Mouse (Mus musculus) kidney, adult 11 months (tissue): ENCODE results near the gene Gpx8.
"Not testable (repeated sequence)": the region's sequence is repeated elsewhere in the genome, so short reads cannot be mapped to it uniquely, and the experiment has no call there.

Experiments used
- DNase-seq: peaks from one replicate; pipeline ENCODE4 v3.0.0; 2022

The Gpx8 gene

DNA sequence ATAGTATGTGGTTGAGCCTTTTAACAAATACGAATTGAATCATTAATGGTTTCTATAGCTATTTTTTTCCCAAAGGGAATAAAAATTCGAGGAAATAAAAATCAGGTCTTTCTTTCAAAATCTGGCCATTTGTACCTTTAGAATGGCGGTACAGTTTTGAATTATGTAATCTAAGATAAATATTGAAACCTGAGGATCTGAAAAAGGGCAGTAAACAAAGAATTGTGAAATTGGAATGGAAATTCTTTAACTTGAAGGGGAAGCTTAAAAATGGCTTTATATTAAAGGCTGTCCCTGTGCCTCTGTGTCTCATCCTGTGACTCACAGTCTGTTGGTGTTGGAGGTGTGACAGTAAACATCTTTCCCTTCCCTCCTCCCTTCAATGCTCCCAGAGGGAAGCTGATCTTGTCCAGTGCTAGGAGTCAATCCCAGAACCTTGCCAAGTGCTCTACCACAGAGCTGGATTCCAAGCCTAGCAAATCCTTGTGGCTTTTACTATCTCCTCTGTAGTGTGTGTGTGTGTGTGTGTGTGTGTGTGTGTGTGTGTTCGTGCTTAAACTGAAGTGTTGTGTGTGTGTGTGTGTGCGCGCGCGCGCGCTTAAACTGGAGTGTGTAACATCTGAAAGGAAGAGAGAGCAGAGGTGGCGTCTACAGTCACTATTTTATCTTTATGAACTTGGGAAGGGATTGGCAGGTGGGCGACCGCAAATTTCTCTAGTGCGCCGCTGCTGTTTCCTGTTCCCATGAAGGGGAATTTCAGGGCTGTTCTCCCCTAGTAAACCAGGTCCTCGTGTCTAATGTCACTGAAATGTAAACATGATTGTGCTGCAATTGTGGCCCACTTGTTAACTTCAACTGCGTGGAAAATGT, 22.7 kb downstream of the Gpx8 start:
- DNase-seq: no peak

- no peak for DNase-seq
Observed at GRCm38 (mm10) chr13:113022467-113022866, 23.7 kb downstream of the Gpx8 start.

DNA sequence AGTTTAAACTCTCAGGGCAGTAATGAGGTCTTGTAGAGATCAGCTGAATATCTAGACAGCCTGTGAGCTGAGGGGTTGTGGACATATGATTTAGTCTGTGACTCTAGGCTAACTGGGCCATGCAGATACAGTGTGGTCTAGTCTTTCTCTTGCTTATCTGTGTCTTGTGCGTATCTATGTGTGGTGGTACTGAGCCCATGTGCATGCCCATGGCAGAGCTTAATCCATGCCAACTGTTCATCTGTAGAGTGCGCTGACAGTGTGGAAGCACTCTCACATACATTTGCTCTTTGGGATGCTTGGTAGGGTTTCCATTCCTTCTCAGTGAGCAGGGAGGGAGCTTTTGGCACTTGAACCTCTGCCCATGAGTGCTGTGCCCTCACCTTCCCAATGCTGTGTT, 24.7 kb downstream of the Gpx8 start:
- no peak for DNase-seq

DNA sequence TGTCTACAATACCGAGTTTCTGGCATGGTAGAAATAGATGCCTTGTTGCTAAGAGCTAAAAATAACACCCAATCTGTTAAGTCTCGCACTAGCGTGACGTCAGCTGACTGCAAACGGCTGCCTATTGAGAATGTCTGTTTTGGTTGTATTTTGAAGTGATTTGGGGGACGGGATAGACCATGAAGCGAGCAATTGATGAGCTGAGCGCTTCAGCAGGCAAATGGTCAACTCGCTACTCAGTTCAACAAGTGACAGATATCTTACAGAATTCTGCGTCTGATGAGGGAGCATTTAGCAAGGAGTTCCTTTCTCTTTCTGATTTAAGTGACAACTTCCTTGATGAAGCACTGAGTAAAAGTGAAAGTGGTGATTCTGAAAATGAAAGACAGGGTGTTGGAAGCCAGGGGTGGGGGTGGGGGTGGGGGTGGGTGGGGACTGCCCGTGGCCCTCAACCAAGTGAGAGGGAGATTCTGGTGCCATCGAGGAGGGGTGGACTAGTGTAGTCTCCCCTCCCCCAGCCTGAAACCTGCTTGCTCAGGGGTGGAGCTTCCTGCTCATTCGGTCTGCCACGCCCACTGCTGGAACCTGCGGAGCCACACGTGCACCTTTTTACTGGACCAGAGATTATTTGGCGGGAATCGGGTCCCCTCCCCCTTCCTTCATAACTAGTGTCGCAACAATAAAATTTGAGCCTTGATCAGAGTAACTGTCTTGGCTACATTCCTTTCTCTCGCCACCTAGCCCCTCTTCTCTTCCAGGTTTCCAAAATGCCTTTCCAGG, 32.8 kb downstream of the Gpx8 start:
- DNase-seq: not testable (repeated sequence)

DNA sequence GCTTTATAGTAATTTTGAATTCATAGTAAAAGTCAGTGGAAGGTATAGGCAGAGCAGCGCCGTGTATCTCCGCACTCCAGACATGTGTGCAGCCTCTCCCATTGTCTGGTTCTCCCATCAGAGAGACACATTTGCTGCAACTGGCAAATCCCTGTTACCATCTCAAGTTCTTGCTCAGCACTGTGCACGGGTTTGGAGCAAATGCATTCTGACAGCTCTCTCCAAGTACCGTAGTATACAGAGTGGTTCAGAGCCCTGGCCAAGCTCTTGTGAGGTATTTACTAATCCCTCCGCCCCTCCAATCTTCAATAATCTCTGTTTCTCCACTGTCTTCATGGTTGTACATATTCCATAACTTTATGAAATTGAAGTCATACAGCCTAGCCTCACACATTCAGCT, 33.5 kb downstream of the Gpx8 start:
- DNase-seq: no peak

GRCm38 (mm10) chr13:113000576-113001318, 45.5 kb downstream of the Gpx8 start:
- no peak for DNase-seq

DNA sequence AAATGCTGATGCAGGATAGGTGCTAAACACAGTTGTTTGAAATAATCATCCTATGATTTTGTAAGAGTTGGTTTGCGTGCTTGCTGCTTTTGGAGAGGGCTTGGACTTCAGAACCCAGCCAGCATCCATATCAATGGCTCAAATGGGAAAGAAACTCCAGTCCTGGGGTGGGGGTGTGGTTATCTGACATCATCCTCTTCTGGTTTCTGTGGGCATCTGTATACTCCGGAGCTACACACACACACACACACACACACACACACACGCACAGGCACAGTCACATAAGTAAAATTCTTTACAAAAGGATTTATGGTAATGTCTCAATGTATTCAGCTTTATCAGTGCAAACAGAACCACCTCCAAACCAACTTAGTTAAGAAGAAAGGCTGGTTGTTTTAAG, 46.1 kb downstream of the Gpx8 start:
- DNase-seq: no peak

DNA sequence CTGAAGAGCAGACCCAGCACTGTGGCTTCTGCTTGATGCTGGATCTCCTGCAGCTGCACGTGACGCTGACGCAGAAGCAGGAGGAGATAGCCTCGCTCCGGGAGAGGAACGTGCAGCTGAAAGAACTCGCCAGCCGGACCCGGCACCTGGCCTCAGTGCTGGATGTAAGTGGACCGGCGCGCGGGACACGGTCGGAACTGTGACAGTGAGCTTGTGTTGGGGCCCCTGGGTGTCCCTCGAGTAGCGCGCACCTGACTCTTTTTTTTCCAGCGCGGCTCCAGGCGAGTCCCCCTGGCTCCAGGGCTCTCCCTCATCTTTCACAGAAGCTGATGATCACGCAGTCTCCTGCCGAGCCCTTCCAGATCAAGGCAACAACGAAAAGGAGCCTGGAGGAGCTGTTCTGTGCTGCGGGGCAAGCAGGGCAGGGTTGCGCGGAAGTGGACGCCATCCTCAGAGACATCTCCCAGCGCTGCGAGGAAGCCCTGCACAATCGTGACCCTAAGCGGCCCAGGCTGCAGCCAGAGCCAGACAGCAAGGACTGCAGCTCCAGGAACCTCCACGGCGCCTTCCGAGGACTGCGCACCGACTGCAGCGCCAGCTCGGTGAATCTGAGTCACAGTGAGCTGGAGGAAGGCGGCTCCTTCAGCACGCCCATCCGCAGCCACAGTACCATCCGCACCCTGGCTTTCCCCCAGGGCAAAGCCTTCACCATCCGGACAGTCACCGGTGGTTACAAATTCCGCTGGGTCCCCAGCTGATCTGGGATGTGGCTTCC, 47.6 kb downstream of the Gpx8 start:
- no peak for DNase-seq

DNA sequence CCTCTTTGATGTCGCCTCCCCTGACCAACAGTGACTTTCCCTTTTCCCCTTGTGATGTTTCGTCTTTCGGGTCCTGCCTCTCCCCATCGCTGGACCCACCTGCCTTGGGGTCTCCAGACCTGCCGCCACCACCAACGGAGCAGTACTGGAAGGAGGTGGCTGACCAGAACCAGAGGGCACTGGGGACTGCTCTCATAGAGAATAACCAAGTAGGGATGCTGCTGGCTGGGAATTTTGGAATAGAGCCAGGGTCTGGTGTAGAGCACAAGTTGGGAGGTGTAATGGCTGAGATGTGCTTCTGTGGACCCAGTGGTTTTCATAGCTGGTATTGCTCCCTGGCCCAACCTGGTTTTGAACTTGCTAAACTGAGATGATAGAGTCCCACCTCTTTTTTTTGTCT, 48.8 kb downstream of the Gpx8 start:
- DNase-seq: no peak

- DNase-seq: no peak
Observed at GRCm38 (mm10) chr13:112996407-112996806, 49.8 kb downstream of the Gpx8 start.

DNA sequence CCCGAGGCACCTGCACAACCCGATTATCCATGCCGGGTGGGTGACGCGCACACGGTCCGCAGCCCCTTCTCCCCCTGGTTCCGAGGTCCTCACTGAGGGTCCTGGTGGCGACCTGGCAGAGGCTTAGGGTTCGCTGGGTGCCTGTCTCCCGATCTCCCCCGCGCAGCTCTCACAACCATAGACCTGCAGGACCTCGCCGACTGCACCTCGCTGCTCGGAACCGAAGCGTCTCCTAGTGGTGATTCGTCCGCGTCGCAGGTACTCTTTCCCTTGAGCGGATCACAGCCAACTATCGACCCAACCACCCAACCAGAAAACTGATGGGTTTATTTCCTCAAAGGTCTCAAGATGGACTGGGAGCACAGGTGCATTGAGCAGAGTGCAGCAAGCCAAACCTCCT, 52.0 kb downstream of the Gpx8 start:
- peak; percentile 54 for DNase-seq

- DNase-seq: no peak
Observed at GRCm38 (mm10) chr13:112993531-112994152, 52.6 kb downstream of the Gpx8 start, which contains the start of gene Mcidas. TSS of gene Mcidas (plus strand) at chr13:112993845.
